Mouse (Mus musculus) gastrocnemius, adult 8-10 months (tissue): Measurements from ENCODE around the gene Tnfsfm13. TPM values are rescaled to one million over a fixed set of nuclear protein-coding genes. Genes with fewer than 3 reads are reported as not detected.
A peak's percentile ranks its signal among the peaks of the same experiment; 100 is the strongest.

Experiments used
- DNase-seq, 2 experiments: peaks; one replicate each; pipeline ENCODE4 v3.0.0; 2022; ENCODE audit warnings: low spot score in 2 of 2
- total RNA-seq, 4 experiments: library from RNA; stranded (reverse); gene quantifications; 2 replicates each; pipeline ENCODE4 v1.2.4; 2022

The Tnfsfm13 gene
- total RNA-seq, 4 experiments from 2014 or later: 1.3 to 1.7 (median 1.6) TPM

- DNase-seq: peak; percentile 89 to 96
These were observed 14.3 kb downstream of the Tnfsfm13 start, which contains the start of gene Senp3 for GRCm38 (mm10) chr11:69681314-69682208. Gene Senp3, minus strand, starts transcription at chr11:69682084.

DNA sequence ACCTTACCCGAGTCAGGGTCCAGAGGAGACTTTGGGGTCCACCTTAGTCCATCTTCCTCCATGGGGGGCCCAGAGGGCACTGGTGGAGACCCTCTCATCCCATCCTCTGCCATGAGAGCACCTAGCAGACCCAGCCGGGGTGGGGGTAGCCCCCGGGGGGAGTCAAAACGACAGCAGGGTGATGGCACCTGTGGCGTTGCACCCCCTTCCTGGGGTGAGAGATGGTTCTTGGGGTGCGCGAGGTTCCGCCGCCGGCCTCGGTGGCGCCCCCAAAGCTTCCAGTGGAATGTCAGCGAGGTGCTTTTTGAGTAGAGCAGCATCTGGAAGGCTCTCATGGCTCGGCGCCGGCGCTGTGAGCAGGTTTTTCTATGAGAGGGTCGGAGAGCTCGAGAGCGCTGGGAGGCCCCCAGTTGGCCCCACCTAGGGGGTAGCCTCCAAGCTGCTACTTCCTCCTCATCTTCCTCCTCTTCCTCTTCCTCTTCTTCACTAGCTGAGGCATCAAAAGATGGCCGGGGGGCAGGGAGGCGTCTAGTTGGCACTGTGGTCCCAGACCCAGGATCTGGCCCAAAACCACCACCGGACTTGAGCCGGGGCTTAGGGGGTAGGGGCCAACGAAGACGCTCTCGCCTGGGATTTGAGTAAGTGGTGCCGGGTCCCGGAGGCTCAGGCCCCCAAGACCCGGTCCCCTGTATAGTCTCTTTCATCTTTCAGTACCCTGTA, 15.6 kb downstream of the Tnfsfm13 start:
- no peak for DNase-seq

DNA sequence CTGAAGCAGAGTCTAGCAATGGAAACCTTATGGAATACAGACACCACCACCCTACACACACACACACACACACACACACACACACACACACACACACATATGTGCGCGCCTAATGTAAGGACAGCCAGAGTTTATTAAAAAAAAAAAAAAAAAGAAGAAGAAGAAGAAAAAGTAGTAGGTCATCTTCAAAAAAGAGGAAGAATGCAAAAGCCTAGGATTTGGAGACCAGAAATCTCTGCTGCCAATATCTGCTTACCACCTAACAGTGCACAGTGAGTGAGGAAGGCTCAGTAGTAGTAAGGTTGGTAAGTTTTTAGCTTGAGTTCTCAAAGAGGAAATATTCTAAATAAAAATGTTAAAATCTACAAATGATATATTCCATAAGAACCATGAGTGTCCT, 16.8 kb downstream of the Tnfsfm13 start:
- no peak for DNase-seq

DNA sequence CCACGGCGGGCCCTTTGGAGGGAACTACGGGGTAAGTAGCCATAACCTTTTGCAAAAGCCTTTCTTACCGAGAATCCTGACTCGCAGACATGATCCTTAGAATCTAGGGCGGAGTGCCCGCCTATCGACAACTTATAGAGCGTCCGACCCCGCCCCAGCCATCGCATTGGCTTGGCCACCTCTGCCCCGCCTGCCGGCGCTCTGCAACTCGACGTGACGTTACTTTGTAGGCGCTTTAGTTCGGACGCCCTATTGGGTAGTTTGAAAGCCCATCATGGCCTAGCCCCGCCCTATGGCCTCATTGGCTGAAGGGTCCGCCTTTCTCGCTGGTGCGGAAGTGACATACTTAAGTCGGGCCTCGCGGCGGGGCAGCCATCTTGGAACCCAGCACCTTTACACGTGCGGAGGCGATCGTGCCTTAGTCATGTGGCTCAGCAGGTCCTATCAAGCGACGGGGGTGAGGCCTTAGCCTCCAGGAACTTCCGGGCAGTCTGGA, 23.6 kb downstream of the Tnfsfm13 start, which contains the start of gene Eif4a1:
TSS of gene Eif4a1 (minus strand) at position 213 of the 496 bp plus-strand sequence.
- DNase-seq: peak; percentile 100

DNA sequence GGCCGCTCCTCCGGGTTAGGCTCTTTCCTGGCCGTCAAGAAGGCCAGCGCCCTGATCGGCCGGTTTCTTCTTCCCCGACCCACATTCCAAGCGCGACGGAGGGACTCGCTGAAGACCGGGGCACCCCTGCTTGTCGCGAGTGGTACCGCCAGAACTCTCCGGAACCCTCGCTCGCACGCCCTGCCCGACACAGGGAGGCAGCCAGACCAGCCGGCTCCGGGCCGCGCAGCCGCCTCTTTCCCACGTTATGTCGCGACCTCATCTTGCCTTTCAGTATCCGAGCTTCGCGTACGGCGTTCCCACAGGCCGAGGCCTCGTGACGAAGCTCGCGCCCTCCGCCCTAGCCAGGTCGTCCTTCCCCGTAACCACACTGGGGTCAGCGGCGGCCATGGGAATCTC, 24.2 kb downstream of the Tnfsfm13 start:
- no peak for DNase-seq

DNA sequence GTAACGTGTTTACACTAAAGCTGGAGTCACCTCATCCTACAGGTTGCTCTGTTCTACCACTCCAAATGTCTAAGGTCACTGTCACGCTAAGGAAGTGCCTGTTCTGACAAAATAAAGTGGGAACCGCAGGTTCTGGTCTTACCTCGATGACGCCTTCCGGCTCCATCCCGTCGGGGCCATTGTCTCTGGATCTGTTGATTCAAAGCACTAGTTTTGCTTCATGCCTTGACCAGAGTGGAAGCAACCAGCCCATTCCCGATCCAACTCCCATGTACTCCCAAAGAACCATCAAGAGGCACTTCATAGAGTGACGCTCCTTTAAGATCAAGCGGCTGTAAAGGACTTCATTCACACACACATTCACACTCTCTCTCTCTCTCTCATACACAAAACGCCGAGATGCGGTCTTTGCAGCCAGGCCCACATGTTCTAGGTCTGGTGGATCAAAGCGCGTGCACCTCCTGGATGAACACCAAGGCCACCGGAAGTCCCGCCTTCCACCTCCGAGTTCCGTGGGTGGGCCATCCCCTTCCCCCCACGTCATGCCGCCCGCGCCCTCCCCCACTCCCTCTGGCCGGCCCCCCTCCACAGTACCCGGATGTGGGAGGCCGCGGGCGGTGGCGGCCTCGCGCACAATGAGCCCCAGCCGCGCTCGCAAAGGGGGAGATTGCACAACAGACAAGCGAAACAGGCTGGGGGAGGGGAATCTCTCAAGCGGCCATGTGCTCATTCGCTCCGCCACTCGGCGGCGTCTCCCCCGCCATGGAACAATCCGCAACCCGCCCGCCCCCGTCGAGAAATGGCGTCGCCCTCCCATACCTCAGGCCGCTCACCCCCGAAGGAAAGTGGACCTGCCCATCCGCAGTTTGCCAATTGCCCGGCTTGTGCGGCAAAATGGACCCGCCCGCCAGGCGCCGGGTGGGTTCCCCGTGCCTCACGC, 24.8 kb downstream of the Tnfsfm13 start:
- DNase-seq: peak; percentile 89 to 93

GRCm38 (mm10) chr11:69666665-69667005, 29.3 kb downstream of the Tnfsfm13 start:
- DNase-seq: no peak

GRCm38 (mm10) chr11:69665961-69666664, 29.8 kb downstream of the Tnfsfm13 start, which contains the start of gene Cd68:
Gene Cd68, minus strand, starts transcription at chr11:69666153.
- DNase-seq: no peak

DNA sequence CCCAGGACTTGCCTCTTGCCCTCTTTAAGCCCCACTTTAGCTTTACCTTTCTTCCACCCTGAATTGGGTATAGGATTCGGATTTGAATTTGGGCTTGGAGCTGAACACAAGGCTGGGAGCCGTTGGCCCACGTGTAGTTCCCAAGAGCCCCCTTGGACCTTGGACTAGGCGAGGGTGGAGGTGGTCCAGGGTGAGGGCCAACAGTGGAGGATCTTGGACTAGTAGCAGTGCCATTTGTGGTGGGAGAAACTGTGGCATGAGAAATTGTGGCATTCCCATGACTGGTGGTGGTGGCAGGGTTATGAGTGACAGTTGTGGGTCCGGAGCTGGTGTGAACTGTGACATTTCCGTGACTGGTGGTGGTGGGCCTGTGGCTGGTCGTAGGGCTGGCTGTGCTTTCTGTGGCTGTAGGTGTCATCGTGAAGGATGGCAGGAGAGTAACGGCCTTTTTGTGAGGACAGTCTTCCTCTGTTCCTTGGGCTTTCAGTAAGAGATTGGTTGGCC, 30.4 kb downstream of the Tnfsfm13 start:
- no peak for DNase-seq

DNA sequence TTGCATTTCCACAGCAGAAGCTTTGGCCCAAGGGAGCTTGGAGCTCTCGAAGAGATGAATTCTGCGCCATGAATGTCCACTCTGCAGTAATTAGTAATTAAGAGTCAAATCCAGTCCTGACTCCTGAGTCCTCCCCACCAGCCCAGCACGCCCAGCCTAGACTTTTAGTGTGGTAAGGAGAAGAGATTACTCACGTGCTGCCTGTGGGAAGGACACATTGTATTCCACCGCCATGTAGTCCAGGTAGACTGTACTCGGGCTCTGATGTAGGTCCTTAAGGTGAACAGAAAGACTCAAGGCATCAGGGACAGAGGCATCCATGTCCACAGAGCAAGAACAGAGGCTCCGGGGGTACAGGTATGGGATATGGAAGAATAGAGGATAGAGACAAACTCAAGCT, 31.1 kb downstream of the Tnfsfm13 start:
- no peak for DNase-seq

- DNase-seq: no peak
These were observed 32.1 kb downstream of the Tnfsfm13 start for GRCm38 (mm10) chr11:69663795-69664194.

DNA sequence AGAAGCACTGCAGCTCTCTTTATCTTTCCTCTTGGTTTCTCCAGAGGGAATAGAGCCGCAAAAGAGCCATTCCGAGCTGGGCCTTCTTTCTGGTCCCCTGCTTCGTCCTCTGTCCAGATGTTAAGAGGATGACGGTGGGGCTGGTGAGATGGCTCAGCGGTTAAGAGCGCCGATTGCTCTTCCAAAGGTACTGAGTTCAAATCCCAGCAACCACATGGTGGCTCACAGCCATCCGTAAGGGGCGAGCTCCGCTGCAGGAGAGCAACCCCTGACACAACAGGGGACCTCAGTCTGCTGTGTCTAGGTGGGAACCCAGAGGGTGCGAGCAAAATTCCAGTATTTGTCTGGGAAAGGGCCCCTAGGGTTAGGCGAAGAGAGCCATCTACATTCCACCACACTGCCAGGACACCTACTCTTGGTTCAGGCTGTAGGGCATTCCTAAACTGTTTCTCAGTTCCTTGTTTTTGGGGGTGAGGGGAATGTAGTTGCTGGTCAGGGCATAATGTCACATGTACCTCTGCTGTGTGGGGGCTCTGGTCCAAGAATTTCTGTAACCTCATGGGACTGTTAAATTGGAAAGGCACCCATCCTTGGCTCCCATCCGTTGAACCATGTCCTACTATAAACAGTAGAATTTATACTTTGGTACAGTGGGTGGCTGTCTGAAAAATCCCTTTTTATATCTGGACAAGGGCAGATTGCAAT, 32.8 kb downstream of the Tnfsfm13 start:
- no peak for DNase-seq

DNA sequence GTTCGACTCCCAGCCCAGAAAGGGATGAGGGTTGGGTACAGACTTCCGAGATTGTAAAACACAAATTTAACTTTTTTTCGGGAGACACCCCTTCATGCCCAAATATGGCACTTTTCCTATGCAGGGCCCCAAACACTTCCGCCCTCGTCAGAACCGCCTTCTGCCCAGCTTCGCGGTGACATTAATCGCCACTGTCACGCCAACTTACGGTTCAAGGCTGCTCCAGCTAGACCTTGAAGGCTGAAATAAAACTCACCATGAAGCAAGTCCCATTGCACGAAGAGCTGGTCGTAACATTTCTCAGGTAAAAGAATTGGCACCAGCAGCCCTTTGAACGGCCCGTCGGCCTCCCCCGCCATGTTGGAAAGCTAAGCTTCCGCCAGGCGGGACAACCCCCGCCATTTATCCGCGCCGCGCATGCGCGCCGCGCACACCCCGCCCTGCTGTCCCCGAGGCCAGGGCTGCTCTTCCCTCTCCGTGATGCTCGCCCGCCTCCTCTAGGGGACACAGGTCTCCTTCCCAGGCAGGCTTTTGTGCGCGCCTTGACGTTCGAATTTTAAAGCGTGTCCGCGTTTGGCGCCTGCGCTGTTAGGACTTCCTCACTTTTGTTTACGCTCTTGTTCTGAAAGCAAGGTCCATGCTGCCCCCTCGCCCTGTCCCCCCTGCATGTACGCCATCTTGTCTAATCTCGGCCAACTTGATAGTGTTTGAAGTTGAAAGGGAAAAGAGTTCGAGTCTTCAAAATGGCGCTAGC, 33.5 kb downstream of the Tnfsfm13 start, which contains the start of gene Mpdu1:
TSS of gene Mpdu1 (minus strand) at position 430 of the 754 bp plus-strand sequence.
- peak; percentile 85 to 92 for DNase-seq

GRCm38 (mm10) chr11:69661221-69661881, 34.5 kb downstream of the Tnfsfm13 start:
- no peak for DNase-seq

GRCm38 (mm10) chr11:69657462-69657881, 38.4 kb downstream of the Tnfsfm13 start:
- DNase-seq: no peak

DNA sequence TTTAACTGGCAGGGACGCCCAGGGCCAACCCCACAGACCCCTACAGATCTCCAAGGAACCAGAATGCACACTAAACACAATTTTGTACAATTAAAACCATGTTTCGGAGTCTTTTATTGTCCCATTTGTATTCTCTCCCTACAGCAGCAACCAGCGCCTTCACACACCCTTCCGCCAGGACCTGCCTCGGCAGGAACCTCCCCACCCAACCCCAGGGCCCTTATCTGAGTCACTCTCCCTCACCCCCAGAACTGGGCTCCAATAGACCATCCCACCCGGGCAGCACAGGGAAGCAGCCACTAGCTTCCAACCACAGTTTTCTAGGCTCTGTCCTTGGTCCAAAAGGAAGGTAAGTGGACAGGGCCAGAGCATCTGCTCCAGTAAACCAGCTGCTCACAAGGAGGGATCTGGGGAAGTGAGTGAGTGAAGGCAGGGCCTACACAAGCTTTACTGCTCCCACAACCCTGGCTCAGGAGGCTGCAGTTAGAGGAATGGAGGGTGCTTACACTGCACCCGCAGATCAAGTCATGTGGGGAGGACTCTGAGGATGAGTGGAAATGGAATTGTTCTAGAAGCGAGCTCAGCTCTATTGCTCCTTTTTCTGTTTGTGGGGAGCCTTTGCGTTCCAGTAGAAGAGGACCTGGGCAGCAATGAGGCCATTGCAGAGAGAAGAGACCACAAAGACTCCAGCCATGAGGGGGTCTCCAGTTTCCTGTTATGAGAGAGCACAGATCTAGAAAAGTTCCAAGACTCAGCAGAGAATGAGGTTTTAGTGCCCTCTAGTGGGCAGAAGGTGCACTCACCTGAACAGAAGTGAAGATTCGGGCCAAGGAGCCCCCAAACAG, 39.1 kb downstream of the Tnfsfm13 start:
- DNase-seq: no peak

DNA sequence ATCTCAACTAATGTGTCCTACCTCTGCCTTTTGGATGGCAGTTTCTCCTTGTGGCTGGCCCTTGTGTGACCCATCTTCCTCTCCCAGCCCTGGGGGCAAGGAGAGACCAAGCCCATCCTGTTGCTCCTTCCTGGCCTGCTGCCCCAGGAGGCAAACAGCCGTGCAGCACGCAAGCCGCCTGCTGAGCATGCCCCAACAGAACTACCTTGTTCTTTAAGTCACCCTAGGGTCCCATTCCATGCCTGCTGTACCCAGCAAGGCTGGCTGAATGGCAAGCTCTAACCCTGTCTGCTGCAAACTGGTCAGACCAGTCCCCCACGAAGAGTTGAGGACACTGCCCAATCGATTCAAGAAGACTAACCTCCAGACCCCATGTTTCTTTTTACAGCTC, 39.8 kb downstream of the Tnfsfm13 start:
- DNase-seq: no peak
